In genomic region chr10:99274640-99275039, GRCm38 (mm10) we compare ENCODE assay signal across 16 mouse cellular contexts. TPM values are rescaled to one million over a fixed set of nuclear protein-coding genes. Genes with fewer than 3 reads are reported as not detected.
DNase-seq lines count a peak whose midpoint lies in the region; ATAC-seq and TF ChIP-seq lines count a peak whose summit lies in the region.
"Had no signal": no experiment of that assay in that cellular context is flagged by ENCODE, and none has a peak within 500 bp of the region (broad histone marks: within the 10 kb centered on the region; RNA-seq: fewer than 3 reads in every experiment).

No protein-coding gene starts in this region.

- H3K4me2 ChIP-seq in heart, embryonic 12.5 days, result 0 out of 2 replicates have a peak overlapping the region, but pooled peaks have one; percentile 5
- H3K4me2 ChIP-seq in midbrain, embryonic 11.5 days, result no peak overlapping the region
- H3K4me2 ChIP-seq in midbrain, postnatal 0 days (ENCODE audit: low read depth, low read length, poor library complexity, severe bottlenecking), result no peak overlapping the region
- peak overlapping the region; percentile 26; the same call in 1 of the 2 replicates for H3K4me2 ChIP-seq in heart, embryonic 15.5 days
- H3K4me2 ChIP-seq: embryonic facial prominence, embryonic 12.5 days; hindbrain, embryonic 14.5 days; liver, embryonic 13.5 days; neural tube, embryonic 15.5 days had no signal

- 41% methylated on average over 12 of the region's 12 CpGs for WGBS in heart, embryonic 12.5 days
- 86% methylated on average over 12 of the region's 12 CpGs for WGBS in midbrain, embryonic 11.5 days
- 90% methylated on average over 12 of the region's 12 CpGs for WGBS in midbrain, postnatal 0 days
- 52% methylated on average over 12 of the region's 12 CpGs for WGBS in heart, embryonic 15.5 days

- no peaks in the 10 kb centered on the region for H3K27me3 ChIP-seq in heart, embryonic 12.5 days (replicated peaks)
- no peaks in the 10 kb centered on the region; the same call in 1 of the 2 replicates for H3K27me3 ChIP-seq in midbrain, embryonic 11.5 days (ENCODE audit: control insufficient read depth, insufficient read depth, low read length)
- no peaks in the 10 kb centered on the region for H3K27me3 ChIP-seq in midbrain, postnatal 0 days (ENCODE audit: insufficient read depth, low read length)
- H3K27me3 ChIP-seq in heart, embryonic 15.5 days, result no peaks in the 10 kb centered on the region
- H3K27me3 ChIP-seq: embryonic facial prominence, embryonic 12.5 days; liver, embryonic 13.5 days; neural tube, embryonic 15.5 days had no signal

- no peak overlapping the region for H3K9ac ChIP-seq in heart, embryonic 12.5 days
- H3K9ac ChIP-seq in midbrain, embryonic 11.5 days (ENCODE audit: low read length), result no peak overlapping the region
- no peak overlapping the region for H3K9ac ChIP-seq in midbrain, postnatal 0 days (replicated peaks; ENCODE audit: low read length, poor library complexity, severe bottlenecking)
- H3K9ac ChIP-seq in heart, embryonic 15.5 days, result no peak overlapping the region
- H3K9ac ChIP-seq: embryonic facial prominence, embryonic 12.5 days; hindbrain, embryonic 14.5 days; liver, embryonic 13.5 days; neural tube, embryonic 15.5 days had no signal

- no peaks in the 10 kb centered on the region for H3K9me3 ChIP-seq in heart, embryonic 12.5 days (replicated peaks)
- H3K9me3 ChIP-seq in midbrain, embryonic 11.5 days (ENCODE audit: control insufficient read depth, low read length), result no peaks in the 10 kb centered on the region
- no peaks in the 10 kb centered on the region for H3K9me3 ChIP-seq in midbrain, postnatal 0 days (ENCODE audit: low read length)
- H3K9me3 ChIP-seq in heart, embryonic 15.5 days (replicated peaks), result no peaks in the 10 kb centered on the region
- H3K9me3 ChIP-seq: embryonic facial prominence, embryonic 12.5 days; liver, embryonic 13.5 days; neural tube, embryonic 15.5 days had no signal

- no peak for ATAC-seq in heart, embryonic 12.5 days (ENCODE audit: insufficient number of reproducible peaks, low FRiP score)
- ATAC-seq in midbrain, embryonic 11.5 days (ENCODE audit: low FRiP score), result no peak
- ATAC-seq in midbrain, postnatal 0 days (ENCODE audit: low FRiP score), result no peak
- no peak for ATAC-seq in heart, embryonic 15.5 days (replicated peaks; ENCODE audit: insufficient number of reproducible peaks, insufficient read depth, low FRiP score, low read depth)
- ATAC-seq: intestine, postnatal 0 days had no signal

- no peak overlapping the region for H3K4me3 ChIP-seq in heart, embryonic 12.5 days
- no peak overlapping the region for H3K4me3 ChIP-seq in midbrain, embryonic 11.5 days (ENCODE audit: low read depth, low read length)
- H3K4me3 ChIP-seq in midbrain, postnatal 0 days (ENCODE audit: low read depth, low read length), result no peak overlapping the region
- no peak overlapping the region for H3K4me3 ChIP-seq in heart, embryonic 15.5 days
- H3K4me3 ChIP-seq: embryonic facial prominence, embryonic 12.5 days; liver, embryonic 13.5 days; neural tube, embryonic 15.5 days had no signal

- DNase-seq in heart, postnatal 25 days (ENCODE audit: low spot score), result no peak
- DNase-seq in midbrain, embryonic 11.5 days (ENCODE audit: low spot score, missing footprints), result peak; percentile 54
- DNase-seq in midbrain, postnatal 0 days (ENCODE audit: low spot score), result no peak
- peak; percentile 49 to 65 for DNase-seq in lung, postnatal 4 days
- DNase-seq in layer of hippocampus, postnatal 25 days (ENCODE audit: extremely low spot score in 1 of 2, low spot score in 1 of 2), result no peak
- DNase-seq: cerebellum, postnatal 36 days; layer of hippocampus, postnatal 36 days; left cerebral cortex, postnatal 4 days; liver, embryonic 13.5 days; right cerebral cortex, adult 18-20 months had no signal

- H3K27ac ChIP-seq in heart, embryonic 12.5 days (ENCODE audit: poor library complexity, severe bottlenecking), result peak overlapping the region; percentile 34; the same call in 1 of the 2 replicates
- no peak overlapping the region for H3K27ac ChIP-seq in midbrain, embryonic 11.5 days (ENCODE audit: low read depth, low read length)
- no peak overlapping the region for H3K27ac ChIP-seq in midbrain, postnatal 0 days (ENCODE audit: low read depth, low read length)
- 0 out of 2 replicates have a peak overlapping the region, but pooled peaks have one; percentile 21 for H3K27ac ChIP-seq in heart, embryonic 15.5 days
- H3K27ac ChIP-seq: embryonic facial prominence, embryonic 12.5 days; hindbrain, embryonic 14.5 days; liver, embryonic 13.5 days; neural tube, embryonic 15.5 days had no signal

- no peak for TF ChIP-seq CTCF in midbrain, postnatal 0 days (IDR thresholded peaks at IDR 0.05)

- intact Hi-C loops in heart, postnatal 25 days (cut with DNase I), result no loop called here

- H3K36me3 ChIP-seq in heart, embryonic 12.5 days, result no peaks in the 10 kb centered on the region
- H3K36me3 ChIP-seq in midbrain, embryonic 11.5 days (ENCODE audit: control insufficient read depth, insufficient read depth, low read length), result no peaks in the 10 kb centered on the region
- H3K36me3 ChIP-seq in midbrain, postnatal 0 days (ENCODE audit: insufficient read depth, low read length), result no peaks in the 10 kb centered on the region
- no peaks in the 10 kb centered on the region for H3K36me3 ChIP-seq in heart, embryonic 15.5 days
- H3K36me3 ChIP-seq: embryonic facial prominence, embryonic 12.5 days; liver, embryonic 13.5 days; neural tube, embryonic 15.5 days had no signal

- H3K4me1 ChIP-seq in heart, embryonic 12.5 days (replicated peaks), result peaks cover 26% of the 10 kb centered on the region
- no peaks in the 10 kb centered on the region for H3K4me1 ChIP-seq in midbrain, embryonic 11.5 days (ENCODE audit: control insufficient read depth, insufficient read depth, low read length)
- no peaks in the 10 kb centered on the region for H3K4me1 ChIP-seq in midbrain, postnatal 0 days (ENCODE audit: insufficient read depth, low read length)
- H3K4me1 ChIP-seq in heart, embryonic 15.5 days (replicated peaks), result peaks cover 20% of the 10 kb centered on the region

RNA-seq across cellular contexts. Expression of gene Dusp6, which starts 11.6 kb away (rescaled TPM):
- polyA plus RNA-seq in heart, embryonic 12.5 days (2016; fragmentation: Nextera tagmentation; extraction: Ambion mirVana), result 52.6 and 57.1 TPM in 2 replicates
- 10 to 100 TPM; 18.5 to 19.5 TPM for total RNA-seq in heart, postnatal 25 days (2021)
- 36.8 and 41.9 TPM in 2 replicates for polyA plus RNA-seq in midbrain, embryonic 11.5 days (2014; fragmentation: Nextera tagmentation; extraction: Ambion mirVana)
- total RNA-seq in midbrain, postnatal 0 days (2014; rRNA removed), result 47.7 and 52.1 TPM in 2 replicates
- 23.5 and 25.4 TPM in 2 replicates for polyA plus RNA-seq in midbrain, postnatal 0 days (2015; fragmentation: Nextera tagmentation; extraction: Ambion mirVana)
- 34.9 and 40.4 TPM in 2 replicates for polyA plus RNA-seq in heart, embryonic 15.5 days (2015; fragmentation: Nextera tagmentation; extraction: Ambion mirVana)
- 10 to 100 TPM; 74.9 to 93.5 TPM for total RNA-seq in layer of hippocampus, postnatal 25 days (2021)

Comparison
In these comparisons a context has a peak if more than half of its experiments do, and no peak if none do; other contexts are left out.
1. DNase-seq: peak in midbrain, embryonic 11.5 days (single experiment) and lung, postnatal 4 days (2 of 2); none in heart, postnatal 25 days (single experiment), midbrain, postnatal 0 days (single experiment) and layer of hippocampus, postnatal 25 days (0 of 2).
2. H3K27ac ChIP-seq: peak in heart, embryonic 12.5 days (single experiment) and heart, embryonic 15.5 days (single experiment); none in midbrain, embryonic 11.5 days (single experiment) and midbrain, postnatal 0 days (single experiment).
3. H3K4me2 ChIP-seq: peak in heart, embryonic 12.5 days (single experiment) and heart, embryonic 15.5 days (single experiment); none in midbrain, embryonic 11.5 days (single experiment) and midbrain, postnatal 0 days (single experiment).